Mouse (Mus musculus): ENCODE data around the gene Lyzl6.

DNA sequence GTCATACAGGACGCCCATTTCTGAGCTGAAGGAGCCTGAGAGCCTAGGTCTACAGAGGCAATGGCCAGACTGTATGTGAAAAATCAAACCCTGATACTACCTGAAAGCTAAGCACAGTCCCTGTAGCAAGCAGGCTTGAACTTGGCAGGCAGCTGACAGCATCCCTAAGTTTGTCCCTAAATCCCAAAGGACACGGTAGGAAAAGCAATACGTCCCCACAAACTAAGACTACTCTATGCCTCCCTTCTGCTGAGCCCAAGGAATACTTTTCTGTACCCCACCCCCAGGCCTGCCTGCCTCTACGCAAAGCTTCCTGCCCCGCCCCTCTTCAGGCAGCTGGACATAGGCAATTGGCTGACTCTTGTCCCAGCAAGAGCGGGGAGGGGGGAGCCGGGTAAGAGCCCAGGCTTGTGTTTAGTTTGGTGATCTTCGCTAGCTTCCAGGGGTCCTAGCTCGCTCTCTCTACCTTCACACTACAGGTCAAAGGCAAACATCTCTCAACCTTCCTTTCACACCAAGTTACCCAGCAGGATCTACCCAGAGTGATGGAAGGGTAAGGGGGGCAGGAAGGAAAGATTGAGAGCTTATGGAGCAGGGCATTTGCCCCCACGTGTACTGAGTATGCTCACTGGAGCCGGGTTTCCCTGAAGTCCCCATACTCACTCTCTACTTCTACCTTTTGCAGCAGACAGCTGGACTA lies 9.4 kb upstream of the Lyzl6 start:
- no peak for TF ChIP-seq GATA1 (IDR thresholded peaks at IDR 0.05; ENCODE audit: borderline replicate concordance, low read length)
- TF ChIP-seq FLI1 (IDR thresholded peaks at IDR 0.05; ENCODE audit: low read length): no peak

Measured in megakaryocyte, embryonic 14.5 days (primary cell).